Mouse (Mus musculus) hindbrain, embryonic 10.5 days (tissue): ENCODE measurements around the gene Adgrg3. TPM values are rescaled to one million over a fixed set of nuclear protein-coding genes. Genes with fewer than 3 reads are reported as not detected.

Source experiments
- DNase-seq: peaks from one replicate; pipeline ENCODE4 v3.0.0-alpha.2; 2017; ENCODE audit warnings: low spot score
- H3K27ac ChIP-seq: fragments of 300-500 bp; sonication (generic); 2 replicates; pipeline ENCODE4 v1.5.1; 2016; ENCODE audit warnings: mild to moderate bottlenecking, moderate library complexity
- H3K27me3 ChIP-seq: fragments of 300-500 bp; sonication (generic); 2 replicates; pipeline ENCODE4 v1.6.1; 2016; ENCODE audit warnings: mild to moderate bottlenecking; ENCODE audit not compliant: poor library complexity, insufficient read depth, severe bottlenecking
- H3K36me3 ChIP-seq: fragments of 300-500 bp; sonication (generic); 2 replicates; pipeline ENCODE4 v1.6.1; 2016; ENCODE audit warnings: mild to moderate bottlenecking, moderate library complexity
- H3K4me1 ChIP-seq: fragments of 300-500 bp; sonication (generic); replicated peaks from 2 replicates; pipeline ENCODE4 v1.6.1; 2016; ENCODE audit warnings: mild to moderate bottlenecking
- H3K4me3 ChIP-seq: fragments of 300-500 bp; sonication (generic); 2 replicates; pipeline ENCODE4 v1.5.1; 2016; ENCODE audit warnings: mild to moderate bottlenecking, moderate library complexity
- H3K9me3 ChIP-seq: fragments of 300-500 bp; sonication (generic); 2 replicates; pipeline ENCODE4 v1.6.1; 2016; ENCODE audit warnings: mild to moderate bottlenecking, moderate library complexity
- WGBS: fragments of 180-500 bp; shearing (Covaris S2); methylation state at CpG from one replicate; pipeline ENCODE4 v1.1.7; 2016; 5-methylcytosine and 5-hydroxymethylcytosine counted together
- polyA plus RNA-seq: library from polyadenylated mRNA; unstranded; fragments of >200 nt; fragmentation: Nextera tagmentation; extraction: Ambion mirVana; gene quantifications from 2 replicates; pipeline ENCODE4 v1.2.1, GENCODE M21; 2016

The Adgrg3 gene
- polyA plus RNA-seq, 1 experiment from 2014 or later, result 3.2 TPM

DNA sequence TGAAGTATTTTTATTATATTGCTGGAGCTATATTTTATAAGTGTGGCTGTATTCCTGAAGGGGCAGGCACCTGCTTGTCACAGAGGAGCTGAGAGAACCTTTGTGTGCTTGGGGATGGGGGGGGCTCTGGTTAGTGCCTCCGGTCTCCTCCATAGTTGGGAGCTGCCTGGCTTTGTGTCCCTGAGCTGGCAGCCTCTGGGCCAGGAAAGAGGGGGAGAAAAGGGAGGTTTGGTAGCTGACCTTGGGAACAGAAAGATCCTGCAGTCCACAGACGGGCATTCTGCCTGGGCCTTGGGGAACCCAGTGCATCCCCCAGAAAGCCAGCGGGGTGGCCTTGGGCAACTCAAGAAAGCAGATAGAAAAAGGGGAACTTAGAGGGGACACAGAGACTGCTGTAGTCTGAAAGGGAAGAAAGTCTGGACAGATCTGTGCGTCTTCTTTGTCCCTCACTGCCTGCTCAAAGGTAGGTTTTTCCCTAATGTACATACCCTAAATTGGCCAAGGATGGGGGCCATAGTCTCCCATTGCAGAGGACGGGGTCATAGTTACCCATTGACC, 22.1 kb upstream of the Adgrg3 start:
- peaks cover 14% of the 10 kb centered on the region; the same call in 1 of the 2 replicates for H3K36me3 ChIP-seq
- peak overlapping the region; percentile 61 for H3K4me3 ChIP-seq
- H3K27ac ChIP-seq, result peak overlapping the region; percentile 98
- no peaks in the 10 kb centered on the region for H3K9me3 ChIP-seq
- 52% methylated on average over 5 of the region's 5 CpGs for WGBS
- H3K4me1 ChIP-seq, result peaks cover 100% of the 10 kb centered on the region
- peak; percentile 22 for DNase-seq
- H3K27me3 ChIP-seq, result no peaks in the 10 kb centered on the region

DNA sequence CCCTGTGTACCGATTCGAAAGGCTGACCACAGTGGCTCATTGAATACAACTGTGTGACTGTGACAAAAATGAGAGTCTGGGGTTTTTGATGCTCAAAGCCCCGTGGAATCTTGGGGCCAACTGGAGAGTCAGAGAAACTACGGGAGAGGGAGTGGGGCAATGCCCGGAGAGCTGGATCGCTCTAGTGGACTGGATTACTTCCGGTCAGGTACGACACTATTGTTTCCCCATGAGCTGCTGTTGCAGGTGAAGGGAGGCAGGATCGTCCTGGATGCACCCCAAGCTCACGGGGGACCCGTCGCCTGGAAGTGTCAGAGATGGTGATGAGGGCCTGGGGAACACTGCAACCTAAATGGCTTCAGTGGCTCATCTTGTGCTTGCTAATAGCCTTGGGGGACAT, 21.5 kb upstream of the Adgrg3 start:
- no peak for DNase-seq
- WGBS, result 55% methylated on average over 12 of the region's 12 CpGs
- Histone ChIP-seq H3K36me3 (peaks cover 15% of the 10 kb centered on the region), H3K4me3 (peak overlapping the region; percentile 61), H3K9me3 (no peaks in the 10 kb centered on the region), H3K4me1 (peaks cover 100% of the 10 kb centered on the region), H3K27me3 (no peaks in the 10 kb centered on the region), H3K27ac (peak overlapping the region; percentile 98)

DNA sequence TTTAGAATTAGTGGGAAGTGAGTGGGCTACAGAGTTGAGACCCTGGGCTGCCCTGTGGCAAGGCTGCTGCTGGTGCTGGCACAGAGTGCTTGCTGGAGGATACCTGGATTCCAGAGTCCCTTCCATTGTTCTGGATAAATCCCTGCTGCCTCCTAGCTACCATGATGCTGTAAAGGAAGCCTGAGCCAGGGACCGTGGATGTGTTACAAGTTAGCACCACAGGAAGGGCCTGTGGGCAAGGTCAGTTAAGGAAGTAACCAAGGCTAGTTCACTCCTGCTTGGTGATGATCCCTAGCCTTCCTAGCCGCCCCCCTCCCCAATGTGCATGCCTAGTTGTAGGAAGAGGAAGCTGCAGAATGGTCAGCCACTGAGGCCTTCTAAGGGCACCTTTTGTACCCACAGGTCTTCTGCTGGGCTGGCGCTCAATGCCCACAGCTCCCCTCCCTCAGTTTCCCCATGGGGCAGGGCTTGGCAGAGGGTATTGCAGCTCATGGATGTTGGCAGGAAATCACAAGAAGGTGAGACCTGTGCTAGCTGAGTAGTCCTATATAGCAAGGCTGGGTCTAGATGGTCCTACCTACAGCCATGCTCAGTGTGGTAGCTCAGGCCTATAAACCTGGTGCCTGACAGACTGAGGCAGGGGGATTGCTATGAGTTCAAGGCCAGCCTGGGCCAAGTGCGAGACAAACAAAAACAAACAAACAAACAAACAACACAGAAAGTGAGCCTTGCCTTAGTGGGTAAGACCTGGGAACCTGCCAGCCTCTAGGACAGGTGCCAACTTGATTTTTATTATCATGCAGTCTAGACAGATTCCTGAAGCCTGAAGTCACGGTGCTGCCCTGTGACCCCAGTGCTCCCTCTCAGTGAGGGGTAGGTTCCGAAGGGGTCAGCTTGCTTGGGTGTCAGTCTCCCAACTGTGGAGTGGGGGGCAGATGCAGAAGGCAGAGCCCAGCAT, 20.3 kb upstream of the Adgrg3 start:
- H3K36me3 ChIP-seq, result peaks cover 23% of the 10 kb centered on the region
- H3K4me1 ChIP-seq, result peaks cover 100% of the 10 kb centered on the region
- no peak for DNase-seq
- H3K27me3 ChIP-seq, result no peaks in the 10 kb centered on the region
- H3K9me3 ChIP-seq, result no peaks in the 10 kb centered on the region
- 58% methylated on average over 6 of the region's 6 CpGs for WGBS
- peak overlapping the region; percentile 98 for H3K27ac ChIP-seq
- peak overlapping the region; percentile 61 for H3K4me3 ChIP-seq

DNA sequence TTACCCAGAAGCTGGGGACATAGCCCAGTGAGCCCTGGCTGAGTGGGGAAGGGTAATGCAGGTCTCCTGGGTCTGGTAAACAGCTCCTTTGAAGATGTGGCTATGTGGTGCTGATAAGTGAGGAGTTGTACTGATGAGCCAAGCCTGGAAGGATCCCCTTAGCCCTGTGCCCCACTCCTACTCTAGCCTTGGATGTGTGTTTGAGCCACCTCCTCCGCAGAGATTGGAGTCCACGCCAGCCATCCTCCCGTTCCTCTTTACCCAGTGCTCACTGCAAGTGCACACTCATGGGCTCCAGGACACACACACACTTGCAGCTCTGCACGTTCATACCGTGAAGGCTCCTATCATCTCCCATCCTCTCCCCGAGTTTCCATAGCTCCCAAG, 19.6 kb upstream of the Adgrg3 start:
- Histone ChIP-seq H3K9me3 (no peaks in the 10 kb centered on the region), H3K4me3 (peak overlapping the region; percentile 61), H3K4me1 (peaks cover 97% of the 10 kb centered on the region), H3K36me3 (peaks cover 28% of the 10 kb centered on the region), H3K27me3 (no peaks in the 10 kb centered on the region), H3K27ac (peak overlapping the region; percentile 98)
- WGBS, result 82% methylated on average over 6 of the region's 6 CpGs
- no peak for DNase-seq

DNA sequence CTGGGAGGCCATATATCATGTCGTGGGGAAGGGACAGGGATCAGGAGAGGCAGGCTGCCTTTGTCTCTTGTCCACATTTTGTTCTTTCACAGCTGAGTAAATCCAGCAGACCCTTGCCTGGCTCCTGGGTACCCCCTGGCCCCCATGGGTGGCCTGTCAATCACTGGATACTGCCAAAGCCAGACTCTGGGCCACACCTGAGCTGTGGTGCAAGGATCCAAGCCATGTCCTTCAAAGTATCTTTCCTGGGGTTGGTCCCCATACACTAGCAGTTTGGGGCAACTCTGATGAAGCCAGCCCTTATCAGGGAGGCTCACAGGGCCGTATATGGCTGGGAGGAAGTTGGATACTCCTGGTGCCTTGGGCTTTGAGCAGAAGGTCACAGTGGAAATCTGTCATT, 19.1 kb upstream of the Adgrg3 start:
- Histone ChIP-seq H3K36me3 (peaks cover 34% of the 10 kb centered on the region), H3K4me3 (peak overlapping the region; percentile 61), H3K9me3 (no peaks in the 10 kb centered on the region), H3K27ac (peak overlapping the region; percentile 98), H3K4me1 (peaks cover 91% of the 10 kb centered on the region), H3K27me3 (no peaks in the 10 kb centered on the region)
- no peak for DNase-seq
- 61% methylated on average over 2 of the region's 2 CpGs for WGBS

DNA sequence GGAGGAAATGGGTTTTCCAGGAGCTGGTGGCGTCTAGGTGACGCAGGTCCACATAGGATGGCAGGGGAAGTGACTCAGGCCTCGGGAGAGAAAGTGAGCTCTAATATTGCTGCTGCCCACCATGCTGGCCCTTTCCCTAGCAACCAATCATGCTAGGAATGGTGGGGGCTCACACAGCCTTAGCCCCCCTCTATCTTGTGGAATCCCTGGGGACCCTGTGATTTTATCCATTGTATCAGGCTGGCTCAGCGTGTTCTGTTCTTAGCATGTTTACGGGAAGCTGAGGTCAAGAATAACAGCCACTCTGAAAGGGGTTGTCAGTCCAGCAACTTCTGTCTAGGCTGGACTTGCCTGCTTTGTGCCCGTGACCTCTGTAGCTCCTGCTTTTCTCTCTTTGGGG, 18.5 kb upstream of the Adgrg3 start:
- peaks cover 85% of the 10 kb centered on the region for H3K4me1 ChIP-seq

DNA sequence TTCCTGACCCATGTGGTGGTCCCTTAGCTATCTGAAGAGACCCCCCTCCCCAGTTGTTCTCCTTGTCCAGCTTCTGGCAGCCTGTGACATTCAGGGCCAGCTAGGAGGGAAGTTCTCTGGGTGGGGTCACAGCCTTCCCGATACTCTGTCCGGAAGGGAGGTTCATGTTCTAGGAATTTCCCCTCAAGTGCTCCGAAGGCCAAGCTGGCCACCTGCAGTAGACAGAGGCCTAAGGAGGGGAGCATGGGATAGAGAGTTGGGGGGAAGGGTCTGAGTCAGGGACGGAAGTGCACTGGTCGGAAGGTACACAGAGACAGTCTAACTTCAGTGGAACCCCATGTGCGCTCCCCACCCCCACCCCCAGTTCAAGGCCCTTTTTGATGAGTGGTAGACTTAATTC, 17.5 kb upstream of the Adgrg3 start:
- WGBS, result 62% methylated on average over 6 of the region's 6 CpGs
- H3K27me3 ChIP-seq, result no peaks in the 10 kb centered on the region
- H3K4me1 ChIP-seq, result peaks cover 76% of the 10 kb centered on the region
- peak overlapping the region; percentile 61 for H3K4me3 ChIP-seq
- H3K27ac ChIP-seq, result peak overlapping the region; percentile 98
- no peak for DNase-seq
- no peaks in the 10 kb centered on the region for H3K9me3 ChIP-seq
- peaks cover 49% of the 10 kb centered on the region for H3K36me3 ChIP-seq

More for the DNA sequence above, 18.5 kb upstream of the Adgrg3 start:
- Histone ChIP-seq H3K27ac (peak overlapping the region; percentile 98), H3K27me3 (no peaks in the 10 kb centered on the region), H3K36me3 (peaks cover 40% of the 10 kb centered on the region), H3K4me3 (peak overlapping the region; percentile 61), H3K9me3 (no peaks in the 10 kb centered on the region)
- WGBS, result 51% methylated on average over 6 of the region's 6 CpGs
- DNase-seq, result peak; percentile 18

DNA sequence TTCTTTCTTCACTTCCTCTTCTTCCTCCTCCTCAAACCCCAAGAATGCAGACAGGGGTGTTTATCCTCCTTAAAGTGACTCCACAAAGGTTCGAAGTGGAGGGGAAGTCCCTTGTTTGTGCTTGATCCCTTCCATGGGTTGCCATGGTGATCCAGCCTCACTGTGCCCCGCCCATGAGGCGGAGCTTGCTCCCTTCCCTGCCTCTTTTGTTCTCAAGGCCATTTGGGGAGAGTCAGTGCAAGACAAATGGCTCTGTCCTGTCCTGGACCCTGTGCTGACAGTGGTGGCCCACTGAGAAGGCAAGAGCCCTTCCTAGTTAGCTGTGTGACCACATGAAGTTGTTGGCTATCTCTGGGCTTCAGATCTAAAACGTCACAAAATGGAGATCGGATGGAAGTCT, 16.8 kb upstream of the Adgrg3 start:
- no peaks in the 10 kb centered on the region for H3K27me3 ChIP-seq
- WGBS, result 17% methylated on average over 5 of the region's 5 CpGs
- H3K36me3 ChIP-seq, result peaks cover 56% of the 10 kb centered on the region
- H3K27ac ChIP-seq, result peak overlapping the region; percentile 98
- peak overlapping the region; percentile 61 for H3K4me3 ChIP-seq
- peak; percentile 89 for DNase-seq
- no peaks in the 10 kb centered on the region for H3K9me3 ChIP-seq
- H3K4me1 ChIP-seq, result peaks cover 69% of the 10 kb centered on the region

DNA sequence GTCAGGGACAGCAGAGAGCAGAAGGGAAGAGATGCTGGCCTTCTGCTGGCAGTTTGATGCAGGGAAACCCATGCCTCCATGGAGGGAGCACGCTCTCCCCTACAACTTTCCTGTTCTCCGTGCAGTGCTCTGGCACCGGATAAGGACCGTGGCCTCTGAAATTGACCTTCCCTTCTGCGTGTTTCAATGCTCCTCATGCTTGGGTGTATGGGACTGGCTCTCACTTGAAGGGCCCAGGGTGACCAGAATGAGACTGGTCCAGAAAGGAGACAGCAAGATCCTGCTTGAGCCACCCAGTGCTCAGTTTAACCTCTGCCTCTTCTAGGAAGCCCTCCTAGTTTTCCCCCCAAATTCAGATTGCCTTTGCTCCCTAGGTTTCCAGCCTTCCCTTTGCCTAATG, 16.3 kb upstream of the Adgrg3 start:
- H3K9me3 ChIP-seq, result no peaks in the 10 kb centered on the region
- H3K27ac ChIP-seq, result peak overlapping the region; percentile 98
- peak overlapping the region; percentile 61 for H3K4me3 ChIP-seq
- peaks cover 64% of the 10 kb centered on the region for H3K4me1 ChIP-seq
- 75% methylated on average over 5 of the region's 5 CpGs for WGBS
- no peak for DNase-seq
- peaks cover 61% of the 10 kb centered on the region for H3K36me3 ChIP-seq
- no peaks in the 10 kb centered on the region for H3K27me3 ChIP-seq

DNA sequence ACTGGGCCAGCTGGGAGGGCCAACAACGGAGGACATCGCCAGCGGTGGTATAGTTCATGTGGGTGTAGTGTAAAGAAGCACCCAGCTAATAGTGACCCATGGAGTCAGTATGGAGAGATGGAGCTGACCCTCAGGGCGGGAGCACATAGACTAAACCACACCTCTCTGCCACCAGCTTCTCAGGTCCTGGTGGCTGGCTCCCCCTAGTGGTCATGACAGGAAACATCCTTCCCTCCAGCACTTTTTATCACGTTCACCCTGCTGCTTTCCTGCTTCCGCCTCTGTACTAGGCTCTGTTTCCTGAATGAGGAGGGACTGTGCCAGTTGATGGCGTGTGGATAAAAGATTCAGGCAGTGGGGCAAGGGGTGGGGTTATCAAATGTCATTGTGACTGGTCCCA, 15.8 kb upstream of the Adgrg3 start:
- H3K4me1 ChIP-seq, result peaks cover 59% of the 10 kb centered on the region
- WGBS, result 7% methylated on average over 7 of the region's 7 CpGs
- peak; percentile 84 for DNase-seq
- H3K27me3 ChIP-seq, result no peaks in the 10 kb centered on the region
- H3K9me3 ChIP-seq, result no peaks in the 10 kb centered on the region
- H3K27ac ChIP-seq, result peak overlapping the region; percentile 98
- peak overlapping the region; percentile 61 for H3K4me3 ChIP-seq
- peaks cover 66% of the 10 kb centered on the region for H3K36me3 ChIP-seq

DNA sequence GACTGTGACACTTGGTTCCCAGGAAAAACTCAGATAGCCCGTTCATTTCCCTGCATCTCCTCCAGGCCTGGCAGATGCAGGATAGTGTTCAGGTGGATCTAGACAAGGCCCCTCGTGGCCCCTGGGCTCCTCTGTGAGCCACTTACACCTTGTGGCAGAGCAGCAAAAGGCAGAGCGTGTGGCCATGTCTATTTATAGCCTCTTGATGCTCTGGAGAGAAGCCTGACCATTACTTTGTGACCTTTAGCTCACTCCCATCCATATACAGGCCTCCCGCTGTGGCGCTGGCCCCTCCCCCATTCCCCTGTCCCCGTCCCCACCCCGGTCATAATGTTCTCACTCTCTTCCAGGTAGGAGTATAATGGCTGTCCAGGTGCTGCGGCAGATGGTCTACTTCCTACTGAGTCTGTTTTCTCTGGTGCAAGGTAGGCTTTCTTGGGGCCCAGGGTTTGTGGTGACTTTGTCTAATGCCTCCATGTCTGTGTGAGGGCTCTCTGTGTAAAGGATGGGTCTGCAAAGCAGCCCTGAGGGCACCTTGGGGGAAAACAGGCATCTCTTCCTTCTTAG, 15.3 kb upstream of the Adgrg3 start:
- WGBS, result 63% methylated on average over 8 of the region's 8 CpGs
- Histone ChIP-seq H3K27ac (peak overlapping the region; percentile 98; the same call in 1 of the 2 replicates), H3K36me3 (peaks cover 71% of the 10 kb centered on the region), H3K9me3 (no peaks in the 10 kb centered on the region), H3K27me3 (no peaks in the 10 kb centered on the region), H3K4me1 (peaks cover 57% of the 10 kb centered on the region), H3K4me3 (no peak overlapping the region)
- DNase-seq, result no peak

DNA sequence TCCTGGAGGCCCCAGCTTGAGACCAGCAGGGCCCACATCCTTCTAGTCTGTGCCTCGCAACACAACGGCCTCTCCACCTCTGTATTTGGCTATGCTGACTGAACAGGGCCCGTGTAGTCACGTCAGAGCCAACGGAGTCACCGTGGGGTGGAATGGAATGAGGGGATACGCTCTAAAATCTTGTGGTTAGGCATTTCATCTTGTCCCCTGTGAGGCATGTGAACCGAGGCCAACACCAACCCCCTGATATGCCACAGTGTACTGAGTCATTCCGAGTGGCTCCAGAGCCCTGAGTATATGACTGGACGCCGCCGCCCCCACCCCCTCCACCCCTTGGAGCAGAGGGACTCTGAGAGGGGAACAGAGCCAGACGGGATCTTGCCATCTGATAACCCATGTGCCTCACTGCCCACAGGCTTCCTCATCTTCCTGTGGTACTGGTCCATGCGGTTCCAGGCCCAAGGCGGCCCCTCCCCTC, 5.0 kb upstream of the Adgrg3 start:
- WGBS, result 89% methylated on average over 15 of the region's 15 CpGs
- DNase-seq, result no peak
- peaks cover 24% of the 10 kb centered on the region for H3K4me1 ChIP-seq
- H3K27ac ChIP-seq, result no peak overlapping the region
- H3K4me3 ChIP-seq, result no peak overlapping the region
- H3K36me3 ChIP-seq, result peaks cover 86% of the 10 kb centered on the region
- H3K9me3 ChIP-seq, result no peaks in the 10 kb centered on the region
- no peaks in the 10 kb centered on the region for H3K27me3 ChIP-seq

DNA sequence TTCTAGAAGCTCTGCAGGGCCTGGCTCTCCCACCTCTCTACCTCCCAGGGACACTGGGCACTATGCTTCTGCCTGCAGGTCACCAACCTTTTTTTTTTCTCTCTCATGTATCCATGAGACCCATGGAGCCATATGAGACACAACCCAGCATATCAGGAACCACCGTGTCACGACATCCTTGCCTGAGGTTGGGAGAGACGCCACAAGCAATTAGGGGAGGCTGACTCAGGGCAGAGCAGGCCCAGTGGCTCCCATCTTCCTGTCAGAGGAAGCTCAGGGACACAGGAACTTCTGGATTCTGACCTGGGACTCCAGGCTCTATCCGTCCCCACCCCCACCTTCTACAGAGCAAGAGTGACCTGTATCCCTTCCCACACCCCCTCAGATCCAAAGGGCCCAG, 1.6 kb upstream of the Adgrg3 start:
- Histone ChIP-seq H3K36me3 (peaks cover 53% of the 10 kb centered on the region), H3K9me3 (no peaks in the 10 kb centered on the region), H3K4me1 (peaks cover 29% of the 10 kb centered on the region), H3K4me3 (no peak overlapping the region), H3K27me3 (no peaks in the 10 kb centered on the region), H3K27ac (no peak overlapping the region)
- no peak for DNase-seq
- WGBS, result 80% methylated on average over 4 of the region's 4 CpGs
